Mouse (Mus musculus) embryonic facial prominence, embryonic 14.5 days (tissue): ENCODE results near the gene Bri3. TPM values are rescaled to one million over a fixed set of nuclear protein-coding genes. Genes with fewer than 3 reads are reported as not detected.

Experiments used
- ATAC-seq: fragments of 200-750 bp; cut with Nextera tagmentation; 2 replicates; pipeline ENCODE4 v1.8.0; 2017; ENCODE audit warnings: low read depth, moderate number of reproducible peaks, moderate TSS enrichment
- DNase-seq: peaks from one replicate; pipeline ENCODE4 v3.0.0-alpha.2; 2015; ENCODE audit warnings: low spot score
- H3K27ac ChIP-seq: fragments of 300-500 bp; sonication (generic); replicated peaks from 2 replicates; pipeline ENCODE4 v1.5.1; 2014; ENCODE audit warnings: low read depth, mild to moderate bottlenecking, low read length, moderate library complexity
- H3K27me3 ChIP-seq: fragments of 300-500 bp; sonication (generic); replicated peaks from 2 replicates; pipeline ENCODE4 v1.6.1; 2014; ENCODE audit warnings: low read length; ENCODE audit not compliant: control insufficient read depth, insufficient read depth
- H3K36me3 ChIP-seq: fragments of 300-500 bp; sonication (generic); 2 replicates; pipeline ENCODE4 v1.6.1; 2014; ENCODE audit warnings: low read length, mixed read lengths; ENCODE audit not compliant: control insufficient read depth, insufficient read depth
- H3K4me1 ChIP-seq: fragments of 300-500 bp; sonication (generic); 2 replicates; pipeline ENCODE4 v1.6.1; 2014; ENCODE audit warnings: antibody characterized with exemption, low read length; ENCODE audit not compliant: control insufficient read depth, insufficient read depth
- H3K4me2 ChIP-seq: fragments of 300-500 bp; sonication (generic); 2 replicates; pipeline ENCODE4 v1.6.1; 2014; ENCODE audit warnings: low read depth, mild to moderate bottlenecking, low read length, moderate library complexity, mixed read lengths
- H3K4me3 ChIP-seq: fragments of 300-500 bp; sonication (generic); 2 replicates; pipeline ENCODE4 v1.5.1; 2014; ENCODE audit warnings: low read depth, mild to moderate bottlenecking, low read length
- H3K9ac ChIP-seq: fragments of 300-500 bp; sonication (generic); 2 replicates; pipeline ENCODE4 v1.6.1; 2014; ENCODE audit warnings: low read depth, mild to moderate bottlenecking, low read length, moderate library complexity, mixed read lengths
- H3K9me3 ChIP-seq: fragments of 300-500 bp; sonication (generic); 2 replicates; pipeline ENCODE4 v1.6.1; 2016; ENCODE audit warnings: low read length; ENCODE audit not compliant: control insufficient read depth
- WGBS: fragments of 180-500 bp; shearing (Covaris S2); extraction: QIAGEN DNeasy Blood & Tissue Kit; methylation state at CpG from one replicate; pipeline ENCODE4 v1.1.7; 2014; 5-methylcytosine and 5-hydroxymethylcytosine counted together
- polyA plus RNA-seq: library from polyadenylated mRNA; unstranded; fragments of >200 nt; fragmentation: Nextera tagmentation; extraction: Ambion mirVana; gene quantifications from 2 replicates; pipeline ENCODE4 v1.2.1, GENCODE M21; 2014

Bri3 gene
- polyA plus RNA-seq, 1 experiment from 2014 or later, result 96.3 TPM

DNA sequence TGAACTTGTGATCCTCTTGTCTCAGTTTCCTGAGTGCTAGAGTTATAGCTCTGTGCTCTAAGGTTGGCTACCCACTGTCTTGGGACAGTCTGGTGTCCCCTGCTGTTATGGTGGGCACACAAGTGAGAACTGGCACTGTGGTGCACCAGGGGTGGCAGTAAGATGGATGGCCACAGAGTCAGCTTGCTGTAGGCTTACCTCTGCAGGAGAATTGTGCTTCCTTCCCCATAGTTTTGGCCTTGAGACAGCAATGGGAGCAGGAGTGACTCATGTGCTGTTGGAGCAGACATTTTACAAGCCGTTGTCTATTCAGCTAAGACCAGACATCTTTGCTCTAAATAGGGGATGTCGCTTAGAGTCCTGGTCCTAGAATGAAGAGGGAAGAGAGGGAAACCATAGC, 149.9 kb downstream of the Bri3 start:
- H3K27ac ChIP-seq, result no peak overlapping the region
- DNase-seq (no peak), ATAC-seq (no peak)
- H3K4me3 ChIP-seq, result no peak overlapping the region
- H3K4me1 ChIP-seq, result no peaks in the 10 kb centered on the region
- H3K27me3 ChIP-seq, result no peaks in the 10 kb centered on the region
- WGBS, result 84% methylated on average over 2 of the region's 2 CpGs
- no peaks in the 10 kb centered on the region for H3K9me3 ChIP-seq
- no peak overlapping the region for H3K9ac ChIP-seq
- no peaks in the 10 kb centered on the region for H3K36me3 ChIP-seq
- H3K4me2 ChIP-seq, result no peak overlapping the region

DNA sequence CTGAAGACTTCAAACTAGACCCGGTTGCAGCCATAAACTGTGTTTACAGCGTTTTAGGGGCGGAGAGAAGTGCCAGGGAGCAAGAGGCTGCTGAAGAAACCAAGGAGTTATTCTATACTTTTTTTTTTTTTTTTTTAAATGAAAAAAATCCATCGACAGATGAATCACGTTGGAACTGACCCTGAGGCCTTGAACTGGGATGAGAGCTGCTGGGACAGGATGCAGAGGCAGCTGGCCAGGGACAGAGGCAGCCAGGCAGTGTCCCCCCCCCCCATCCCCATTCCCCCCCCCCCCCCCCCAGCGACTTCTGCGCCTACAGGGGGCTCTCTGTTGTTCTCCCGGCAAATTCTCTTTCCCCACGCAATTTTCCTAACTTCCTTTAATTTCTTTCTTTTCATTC, 153.3 kb downstream of the Bri3 start:
- Histone ChIP-seq H3K27ac (no peak overlapping the region), H3K36me3 (no peaks in the 10 kb centered on the region), H3K27me3 (no peaks in the 10 kb centered on the region), H3K4me1 (peaks cover 6% of the 10 kb centered on the region; the same call in 1 of the 2 replicates), H3K4me2 (peak overlapping the region; percentile 14; the same call in 1 of the 2 replicates), H3K9ac (no peak overlapping the region), H3K9me3 (no peaks in the 10 kb centered on the region), H3K4me3 (no peak overlapping the region)
- 17% methylated on average over 6 of the region's 9 CpGs for WGBS
- ATAC-seq, result no peak
- peak; percentile 25 for DNase-seq

DNA sequence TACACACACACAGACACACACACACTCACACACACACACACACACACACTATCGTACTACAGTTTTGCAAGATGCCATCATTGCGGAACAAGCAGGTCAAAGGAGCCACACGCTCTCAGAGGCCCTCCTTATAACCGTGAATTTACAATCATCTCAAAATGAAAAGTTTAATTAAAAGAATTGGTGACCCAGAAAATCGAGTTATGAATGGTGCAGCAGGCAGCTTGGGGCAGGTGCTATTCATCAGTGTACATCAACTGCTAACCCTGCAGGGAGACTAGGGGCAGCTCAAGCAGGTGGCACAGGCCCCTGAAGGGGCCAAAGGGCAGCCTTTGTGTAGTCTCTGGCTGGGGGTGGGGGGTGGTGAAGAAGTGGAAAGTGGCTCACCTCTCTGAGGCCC, 156.6 kb downstream of the Bri3 start:
- H3K27ac ChIP-seq, result no peak overlapping the region
- WGBS, result 57% methylated on average over 5 of the region's 5 CpGs
- no peaks in the 10 kb centered on the region for H3K36me3 ChIP-seq
- no peak overlapping the region for H3K9ac ChIP-seq
- ATAC-seq (no peak), DNase-seq (peak; percentile 1)
- H3K27me3 ChIP-seq, result no peaks in the 10 kb centered on the region
- no peak overlapping the region for H3K4me2 ChIP-seq
- no peak overlapping the region for H3K4me3 ChIP-seq
- peaks cover 6% of the 10 kb centered on the region; the same call in 1 of the 2 replicates for H3K4me1 ChIP-seq
- H3K9me3 ChIP-seq, result no peaks in the 10 kb centered on the region

DNA sequence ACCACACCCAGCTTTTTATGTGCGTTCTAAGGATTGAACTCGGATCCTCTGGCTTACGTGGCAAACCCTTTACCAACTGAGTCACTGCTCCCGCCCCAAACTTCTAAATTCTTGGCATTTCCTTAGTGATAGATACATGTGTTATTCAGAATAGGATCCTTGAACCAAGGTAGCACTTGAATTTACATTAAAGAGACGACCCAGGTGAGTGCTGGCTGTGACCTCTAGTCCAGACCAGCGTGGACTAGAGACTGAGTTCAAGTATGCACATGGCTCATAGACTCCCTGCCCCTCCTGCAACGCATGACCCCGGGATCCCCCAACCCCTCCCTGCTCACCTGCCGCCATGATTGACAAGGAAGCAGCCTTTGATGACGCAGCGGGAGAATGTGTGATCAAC, 162.0 kb downstream of the Bri3 start:
- DNase-seq (no peak), ATAC-seq (no peak)
- H3K9ac ChIP-seq, result no peak overlapping the region
- no peak overlapping the region for H3K27ac ChIP-seq
- H3K4me2 ChIP-seq, result no peak overlapping the region
- 85% methylated on average over 11 of the region's 11 CpGs for WGBS
- no peaks in the 10 kb centered on the region for H3K36me3 ChIP-seq
- H3K27me3 ChIP-seq, result no peaks in the 10 kb centered on the region
- H3K4me3 ChIP-seq, result no peak overlapping the region
- H3K4me1 ChIP-seq, result peaks cover 3% of the 10 kb centered on the region; the same call in 1 of the 2 replicates
- no peaks in the 10 kb centered on the region for H3K9me3 ChIP-seq

DNA sequence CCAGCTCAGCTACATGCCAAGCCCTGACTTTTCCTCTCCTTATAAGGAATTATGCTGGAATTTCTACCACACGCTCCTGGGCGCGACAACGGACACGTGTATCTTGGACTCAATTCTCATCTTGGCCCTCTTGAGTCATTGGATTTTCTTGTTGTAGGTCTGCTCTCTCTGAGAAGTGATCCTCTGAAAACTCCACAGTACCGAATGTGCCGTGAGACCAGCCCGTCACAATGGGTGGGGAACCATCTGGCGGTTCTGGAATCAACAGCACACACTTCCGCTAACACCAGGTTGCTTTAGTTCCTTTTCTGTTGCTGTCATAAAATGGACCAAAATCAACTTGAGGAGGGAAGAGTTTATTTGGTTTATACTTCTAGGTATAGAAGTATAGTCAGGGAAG, 166.4 kb downstream of the Bri3 start:
- DNase-seq (no peak), ATAC-seq (no peak)
- no peaks in the 10 kb centered on the region for H3K9me3 ChIP-seq
- H3K4me1 ChIP-seq, result no peaks in the 10 kb centered on the region
- no peak overlapping the region for H3K4me2 ChIP-seq
- H3K4me3 ChIP-seq, result no peak overlapping the region
- WGBS, result 97% methylated on average over 10 of the region's 10 CpGs
- H3K36me3 ChIP-seq, result no peaks in the 10 kb centered on the region
- no peak overlapping the region for H3K9ac ChIP-seq
- no peaks in the 10 kb centered on the region for H3K27me3 ChIP-seq
- H3K27ac ChIP-seq, result no peak overlapping the region

DNA sequence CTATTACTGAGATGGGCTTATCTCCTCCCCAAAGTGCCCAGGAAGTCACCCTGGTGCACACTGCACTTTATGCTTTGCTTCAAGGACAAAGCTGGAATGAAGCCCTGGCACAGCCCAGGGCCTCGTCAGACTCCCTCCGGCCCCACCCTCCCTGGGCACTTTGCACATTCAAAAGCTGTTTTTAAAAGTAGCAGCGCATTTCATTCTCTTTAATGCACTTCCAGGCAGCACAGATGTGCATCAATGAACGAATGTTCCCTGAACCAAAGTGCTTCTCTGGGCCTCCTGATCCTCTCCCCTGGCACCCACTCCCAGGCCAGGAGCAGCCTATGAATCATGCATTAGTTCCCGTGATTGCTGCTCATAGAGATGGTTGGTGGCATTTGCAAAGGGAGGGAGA, 167.5 kb downstream of the Bri3 start:
- H3K9me3 ChIP-seq, result no peaks in the 10 kb centered on the region
- H3K4me1 ChIP-seq, result no peaks in the 10 kb centered on the region
- H3K27me3 ChIP-seq, result no peaks in the 10 kb centered on the region
- H3K9ac ChIP-seq, result no peak overlapping the region
- ATAC-seq, result no peak
- no peak overlapping the region for H3K4me3 ChIP-seq
- no peak for DNase-seq
- H3K36me3 ChIP-seq, result no peaks in the 10 kb centered on the region
- no peak overlapping the region for H3K4me2 ChIP-seq
- 36% methylated on average over 5 of the region's 5 CpGs for WGBS
- no peak overlapping the region for H3K27ac ChIP-seq

DNA sequence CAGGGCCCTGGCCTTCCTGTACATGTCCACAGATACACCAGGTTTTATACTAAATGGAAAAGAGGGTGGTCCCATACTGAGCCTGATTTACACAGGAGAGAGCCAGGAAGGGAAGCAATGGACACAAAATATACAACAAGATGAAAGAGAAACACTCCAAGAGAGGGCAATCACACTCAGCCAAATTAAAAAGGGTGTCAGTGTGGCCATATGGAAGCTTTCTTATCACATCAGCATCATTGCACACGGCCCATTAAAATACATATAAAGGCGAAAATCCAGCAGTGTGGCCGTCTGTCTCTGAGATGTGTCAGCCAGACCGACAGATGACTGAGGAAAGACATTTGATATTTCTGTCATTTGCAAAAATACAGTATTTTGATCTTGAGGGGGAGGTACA, 168.5 kb downstream of the Bri3 start:
- no peaks in the 10 kb centered on the region for H3K9me3 ChIP-seq
- no peaks in the 10 kb centered on the region for H3K36me3 ChIP-seq
- no peak overlapping the region for H3K27ac ChIP-seq
- H3K9ac ChIP-seq, result no peak overlapping the region
- no peaks in the 10 kb centered on the region for H3K27me3 ChIP-seq
- H3K4me1 ChIP-seq, result no peaks in the 10 kb centered on the region
- H3K4me2 ChIP-seq, result no peak overlapping the region
- ATAC-seq, result no peak
- WGBS, result 75% methylated on average over 4 of the region's 4 CpGs
- no peak for DNase-seq
- no peak overlapping the region for H3K4me3 ChIP-seq

DNA sequence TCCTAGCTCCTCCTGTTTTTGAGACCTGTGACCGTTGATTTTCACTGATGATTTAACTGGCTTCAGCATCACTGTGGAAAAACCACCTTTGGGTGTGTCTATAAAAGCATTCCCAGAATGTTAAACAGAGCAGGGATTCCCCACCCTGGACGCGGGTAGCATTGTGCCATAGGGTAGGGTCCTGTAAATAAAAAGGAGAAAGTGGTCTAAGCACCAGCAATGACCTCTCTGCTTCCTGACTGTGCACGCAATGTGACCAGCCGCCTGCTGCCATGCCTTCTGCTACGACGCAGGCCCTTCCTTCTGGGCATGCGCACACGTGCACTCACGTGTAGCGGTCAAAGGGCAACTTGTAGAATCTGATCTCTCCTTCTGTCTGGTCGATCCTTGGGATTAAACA, 174.2 kb downstream of the Bri3 start:
- WGBS, result 87% methylated on average over 12 of the region's 12 CpGs
- no peak overlapping the region for H3K27ac ChIP-seq
- H3K27me3 ChIP-seq, result no peaks in the 10 kb centered on the region
- DNase-seq, result no peak
- ATAC-seq, result no peak
- H3K9me3 ChIP-seq, result no peaks in the 10 kb centered on the region
- H3K4me1 ChIP-seq, result no peaks in the 10 kb centered on the region
- no peaks in the 10 kb centered on the region for H3K36me3 ChIP-seq
- no peak overlapping the region for H3K9ac ChIP-seq
- no peak overlapping the region for H3K4me2 ChIP-seq
- H3K4me3 ChIP-seq, result no peak overlapping the region

DNA sequence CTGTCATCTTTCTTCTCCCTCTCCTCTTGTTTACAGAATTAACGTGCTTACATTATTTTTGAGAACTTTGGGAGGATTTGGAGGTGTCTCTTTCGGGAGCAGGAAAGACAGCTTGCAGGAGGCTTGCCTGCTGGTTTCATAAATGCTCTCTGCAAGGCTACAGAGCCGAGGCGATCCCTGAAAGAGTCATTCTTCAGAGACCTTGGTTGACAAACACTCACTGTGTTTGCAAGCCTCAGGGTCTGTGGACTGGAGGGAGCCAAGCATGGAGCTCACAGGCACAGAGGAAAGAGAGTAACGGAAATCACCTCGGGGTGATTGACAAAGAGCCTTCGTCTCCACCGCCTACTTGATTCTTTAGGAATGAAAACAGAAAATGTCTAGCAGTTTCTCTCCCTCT, 175.8 kb downstream of the Bri3 start:
- no peak for ATAC-seq
- Histone ChIP-seq H3K36me3 (no peaks in the 10 kb centered on the region), H3K27me3 (no peaks in the 10 kb centered on the region), H3K27ac (no peak overlapping the region), H3K4me1 (no peaks in the 10 kb centered on the region), H3K9ac (no peak overlapping the region), H3K4me2 (no peak overlapping the region), H3K4me3 (no peak overlapping the region), H3K9me3 (no peaks in the 10 kb centered on the region)
- no peak for DNase-seq
- 47% methylated on average over 8 of the region's 8 CpGs for WGBS
